Mouse (Mus musculus): ENCODE measurements around the gene Pcsk1.

The Pcsk1 gene

GRCm38 (mm10) chr13:75089721-75090410 is at the start of gene Pcsk1:
TSS of gene Pcsk1 (plus strand) at chr13:75089826.
- peak; percentile 29 to 37 for DNase-seq (ENCODE audit: low spot score in 2 of 2)

DNA sequence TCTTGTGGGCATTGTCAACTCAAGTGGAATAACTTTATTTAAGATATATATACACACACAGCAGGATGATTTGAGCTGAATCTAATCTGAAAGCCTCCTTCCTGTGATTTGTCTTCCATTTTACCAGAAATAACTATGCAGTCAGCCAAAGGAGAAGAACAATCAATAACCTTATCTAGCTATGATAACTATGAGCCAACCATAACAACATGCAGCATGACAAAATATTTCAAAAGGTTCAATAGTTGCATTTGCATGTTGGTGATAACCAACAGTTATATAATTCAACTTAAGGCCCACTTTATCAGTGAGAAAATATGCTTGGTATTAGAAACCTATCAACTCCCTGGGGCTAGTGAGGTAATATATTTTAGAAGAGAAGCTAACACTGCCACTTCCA is 30.8 kb upstream of the Pcsk1 start:
- no peak for DNase-seq (ENCODE audit: low spot score in 2 of 2)

- DNase-seq (ENCODE audit: low spot score in 2 of 2), result no peak
Observed at GRCm38 (mm10) chr13:75063947-75064346, 25.7 kb upstream of the Pcsk1 start.

DNA sequence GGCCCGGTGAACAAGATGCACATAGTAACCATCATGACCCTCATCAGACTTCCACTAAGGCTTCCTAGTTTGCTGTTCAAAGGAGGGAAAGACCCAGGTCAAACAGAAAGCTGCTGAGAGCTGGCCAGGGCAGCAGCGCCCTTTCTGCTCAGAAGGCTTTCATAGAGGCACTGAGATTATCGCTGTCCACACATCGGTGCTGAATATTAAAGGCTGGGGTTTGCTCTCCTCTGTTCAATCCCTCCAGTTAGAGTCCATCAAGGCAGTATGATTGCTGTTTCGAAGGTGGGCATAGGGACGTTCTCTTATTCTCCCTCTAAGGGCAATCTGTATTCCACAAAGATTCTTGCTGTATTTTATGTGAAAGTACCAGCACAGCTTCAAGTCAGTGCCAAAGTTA is 1.0 kb upstream of the Pcsk1 start:
- DNase-seq (ENCODE audit: low spot score in 2 of 2), result no peak

- no peak for DNase-seq (ENCODE audit: low spot score in 2 of 2)
Observed at GRCm38 (mm10) chr13:75090411-75090779, 769 bp downstream of the Pcsk1 start.

GRCm38 (mm10) chr13:75091071-75091470 is 1.4 kb downstream of the Pcsk1 start:
- peak in 1 of 2 experiments; percentile 5 for DNase-seq (ENCODE audit: low spot score in 2 of 2)

DNA sequence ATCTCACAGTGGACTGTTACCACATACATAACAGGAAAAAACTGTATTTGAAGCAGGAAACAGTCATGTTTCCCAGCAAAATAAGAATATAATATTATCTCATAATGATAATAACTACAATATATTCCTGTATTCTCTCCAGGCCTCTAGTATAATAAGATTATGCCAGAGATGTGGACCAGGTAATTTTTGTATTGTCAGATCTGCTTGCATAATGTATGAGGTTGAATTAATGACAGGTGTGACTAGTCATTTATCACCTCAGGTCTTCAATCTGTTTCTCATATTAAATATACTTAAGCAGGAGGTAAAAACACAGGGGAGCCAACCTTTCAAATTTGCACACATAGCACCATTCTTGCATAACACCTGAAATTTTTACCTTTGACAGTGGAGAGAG is 5.9 kb downstream of the Pcsk1 start:
- DNase-seq (ENCODE audit: low spot score in 2 of 2), result no peak

DNA sequence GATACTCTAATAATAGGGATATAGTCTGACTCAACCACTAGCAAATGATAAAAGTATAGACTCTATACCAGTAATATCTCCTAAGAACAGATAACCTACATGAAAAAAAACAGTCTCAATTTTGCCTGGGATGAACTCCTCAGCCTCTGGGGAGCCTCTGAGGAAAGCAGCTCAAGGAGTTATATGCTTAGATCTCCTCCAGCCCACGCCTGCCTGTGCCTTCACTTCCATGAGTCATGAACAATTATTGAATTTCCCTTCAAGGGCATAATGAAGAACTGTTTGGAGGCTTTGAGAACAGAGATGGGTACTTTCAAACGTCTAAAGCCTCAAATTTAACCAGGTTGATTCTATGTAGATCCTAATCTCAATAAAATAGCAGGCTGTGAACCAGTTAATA is 23.5 kb downstream of the Pcsk1 start:
- peak; percentile 16 to 57 for DNase-seq (ENCODE audit: low spot score in 2 of 2)

GRCm38 (mm10) chr13:75114007-75114424 is 24.4 kb downstream of the Pcsk1 start:
- DNase-seq (ENCODE audit: low spot score in 2 of 2), result peak; percentile 12 to 31

GRCm38 (mm10) chr13:75114838-75115237 is 25.2 kb downstream of the Pcsk1 start:
- no peak for DNase-seq (ENCODE audit: low spot score in 2 of 2)

GRCm38 (mm10) chr13:75135833-75136232 is 46.2 kb downstream of the Pcsk1 start:
- DNase-seq (ENCODE audit: low spot score in 2 of 2), result no peak

GRCm38 (mm10) chr13:75160661-75161060 is 71.0 kb downstream of the Pcsk1 start:
- DNase-seq (ENCODE audit: low spot score in 2 of 2), result no peak

GRCm38 (mm10) chr13:75163408-75163807 is 73.8 kb downstream of the Pcsk1 start:
- peak in 1 of 2 experiments; percentile 1 for DNase-seq (ENCODE audit: low spot score in 2 of 2)
